Mouse (Mus musculus) lung, postnatal 0 days (tissue): ENCODE measurements at regions not wholly inside any gene's neighbourhood (a gene's known extent, or its start where the extent isn't known, plus 50 kb on each side); places are given as distances from the start of the nearest gene placed in this dataset.
"Not testable (repeated sequence)": the region's sequence is repeated elsewhere in the genome, so short reads cannot be mapped to it uniquely, and the experiment has no call there.

Experiments
- ATAC-seq: fragments of 200-750 bp; cut with Nextera tagmentation; 2 replicates; pipeline ENCODE4 v1.8.0; 2017; ENCODE audit warnings: moderate library complexity
- DNase-seq: peaks from one replicate; pipeline ENCODE4 v3.0.0-alpha.2; 2016; ENCODE audit warnings: low spot score
- H3K27ac ChIP-seq: fragments of 300-500 bp; sonication (generic); 2 replicates; pipeline ENCODE4 v1.5.1; 2014; ENCODE audit warnings: antibody characterized with exemption, mild to moderate bottlenecking, low read length, mixed read lengths
- H3K27me3 ChIP-seq: fragments of 300-500 bp; sonication (generic); replicated peaks from 2 replicates; pipeline ENCODE4 v1.6.1; 2014; ENCODE audit warnings: low read length, mixed read lengths; ENCODE audit not compliant: insufficient read depth
- H3K36me3 ChIP-seq: fragments of 300-500 bp; sonication (generic); 2 replicates; pipeline ENCODE4 v1.6.1; 2014; ENCODE audit warnings: low read length, mixed read lengths; ENCODE audit not compliant: insufficient read depth
- H3K4me1 ChIP-seq: fragments of 300-500 bp; sonication (generic); 2 replicates; pipeline ENCODE4 v1.6.1; 2014; ENCODE audit warnings: antibody characterized with exemption, low read depth, low read length, mixed read lengths; ENCODE audit not compliant: insufficient read depth
- H3K4me2 ChIP-seq: fragments of 300-500 bp; sonication (generic); replicated peaks from 2 replicates; pipeline ENCODE4 v1.6.1; 2014; ENCODE audit warnings: low read depth, mild to moderate bottlenecking, low read length, moderate library complexity, mixed read lengths
- H3K4me3 ChIP-seq: fragments of 300-500 bp; sonication (generic); 2 replicates; pipeline ENCODE4 v1.5.1; 2014; ENCODE audit warnings: low read depth, low read length
- H3K9ac ChIP-seq: fragments of 300-500 bp; sonication (generic); replicated peaks from 2 replicates; pipeline ENCODE4 v1.6.1; 2014; ENCODE audit warnings: low read depth, mild to moderate bottlenecking
- H3K9me3 ChIP-seq: fragments of 300-500 bp; sonication (generic); 2 replicates; pipeline ENCODE4 v1.6.1; 2016; ENCODE audit warnings: low read length, mixed read lengths
- CTCF ChIP-seq: IDR thresholded peaks from 2 replicates; pipeline ENCODE4 v1.5.1; 2016; ENCODE audit warnings: antibody characterized with exemption, mild to moderate bottlenecking
- EP300 ChIP-seq: IDR thresholded peaks from 2 replicates; pipeline ENCODE4 v1.6.1; 2016; ENCODE audit warnings: antibody characterized with exemption, mild to moderate bottlenecking, control low read depth
- WGBS: fragments of 180-500 bp; shearing (Covaris S2); extraction: QIAGEN DNeasy Blood & Tissue Kit; methylation state at CpG from one replicate; pipeline ENCODE4 v1.1.7; 2014; 5-methylcytosine and 5-hydroxymethylcytosine counted together

- WGBS: 73% methylated on average over 3 of the region's 3 CpGs
- no peak overlapping the region for H3K4me3 ChIP-seq
Observed at GRCm38 (mm10) chr6:12911610-12912009, 157.9 kb upstream of the Tmem106b start.

GRCm38 (mm10) chr6:12892929-12893328, 143.7 kb upstream of the Thsd7a start:
- H3K9me3 ChIP-seq: no peaks in the 10 kb centered on the region
- 66% methylated on average over 5 of the region's 5 CpGs for WGBS

More at GRCm38 (mm10) chr6:12911610-12912009, 157.9 kb upstream of the Tmem106b start:
- H3K9ac ChIP-seq: no peak overlapping the region
- no peaks in the 10 kb centered on the region for H3K9me3 ChIP-seq
- no peaks in the 10 kb centered on the region for H3K27me3 ChIP-seq
- ATAC-seq (no peak), DNase-seq (no peak)
- H3K36me3 ChIP-seq: no peaks in the 10 kb centered on the region
- H3K4me1 ChIP-seq: no peaks in the 10 kb centered on the region
- no peak overlapping the region for H3K4me2 ChIP-seq
- no peak for TF ChIP-seq CTCF
- TF ChIP-seq EP300: no peak
- no peak overlapping the region for H3K27ac ChIP-seq

GRCm38 (mm10) chr6:12876947-12877346, 127.7 kb upstream of the Thsd7a start:
- H3K9ac ChIP-seq, H3K4me2 ChIP-seq, DNase-seq, H3K27ac ChIP-seq, ATAC-seq, H3K4me3 ChIP-seq, H3K4me1 ChIP-seq, H3K36me3 ChIP-seq, H3K27me3 ChIP-seq, H3K9me3 ChIP-seq: not testable (repeated sequence)
- 61% methylated on average over 1 of the region's 1 CpGs for WGBS

More at GRCm38 (mm10) chr6:12892929-12893328, 143.7 kb upstream of the Thsd7a start:
- Histone ChIP-seq H3K36me3 (no peaks in the 10 kb centered on the region), H3K27ac (no peak overlapping the region), H3K4me3 (no peak overlapping the region), H3K9ac (no peak overlapping the region), H3K4me2 (no peak overlapping the region), H3K4me1 (no peaks in the 10 kb centered on the region), H3K27me3 (no peaks in the 10 kb centered on the region)
- ATAC-seq (no peak), DNase-seq (no peak)
- no peak for TF ChIP-seq EP300
- no peak for TF ChIP-seq CTCF

GRCm38 (mm10) chr6:12876366-12876765, 127.2 kb upstream of the Thsd7a start:
- 42% methylated on average over 4 of the region's 4 CpGs for WGBS
- TF ChIP-seq EP300: no peak
- TF ChIP-seq CTCF: no peak
- H3K9ac ChIP-seq: no peak overlapping the region
- H3K4me2 ChIP-seq: no peak overlapping the region
- ATAC-seq: no peak
- H3K27me3 ChIP-seq: no peaks in the 10 kb centered on the region
- no peak overlapping the region for H3K4me3 ChIP-seq
- H3K4me1 ChIP-seq: no peaks in the 10 kb centered on the region
- no peak overlapping the region for H3K27ac ChIP-seq
- H3K9me3 ChIP-seq: no peaks in the 10 kb centered on the region
- no peak for DNase-seq
- no peaks in the 10 kb centered on the region for H3K36me3 ChIP-seq

GRCm38 (mm10) chr6:12868251-12868650, 119.0 kb upstream of the Thsd7a start:
- H3K4me3 ChIP-seq: no peak overlapping the region
- no peaks in the 10 kb centered on the region for H3K4me1 ChIP-seq
- H3K27me3 ChIP-seq: no peaks in the 10 kb centered on the region
- DNase-seq: peak; percentile 45
- H3K36me3 ChIP-seq: no peaks in the 10 kb centered on the region
- no peak for TF ChIP-seq EP300
- no peak for TF ChIP-seq CTCF
- H3K9ac ChIP-seq: no peak overlapping the region
- H3K4me2 ChIP-seq: no peak overlapping the region
- H3K9me3 ChIP-seq: no peaks in the 10 kb centered on the region
- 48% methylated on average over 4 of the region's 4 CpGs for WGBS
- no peak overlapping the region for H3K27ac ChIP-seq
- ATAC-seq: no peak

- H3K4me2 ChIP-seq: no peak overlapping the region
- H3K36me3 ChIP-seq: no peaks in the 10 kb centered on the region
- DNase-seq: no peak
- H3K9me3 ChIP-seq: no peaks in the 10 kb centered on the region
- no peaks in the 10 kb centered on the region for H3K4me1 ChIP-seq
- TF ChIP-seq CTCF (no peak), EP300 (no peak)
- WGBS: 83% methylated on average over 1 of the region's 1 CpGs
- H3K27ac ChIP-seq: no peak overlapping the region
- H3K4me3 ChIP-seq: no peak overlapping the region
- no peak for ATAC-seq
- H3K9ac ChIP-seq: no peak overlapping the region
- H3K27me3 ChIP-seq: no peaks in the 10 kb centered on the region
Observed at GRCm38 (mm10) chr6:12852041-12852440, 102.8 kb upstream of the Thsd7a start.

GRCm38 (mm10) chr6:12835079-12835478, 85.9 kb upstream of the Thsd7a start:
- H3K27me3 ChIP-seq, H3K9me3 ChIP-seq, H3K4me2 ChIP-seq, ATAC-seq, DNase-seq, H3K4me1 ChIP-seq, H3K9ac ChIP-seq, H3K36me3 ChIP-seq, H3K27ac ChIP-seq, H3K4me3 ChIP-seq: not testable (repeated sequence)
- WGBS: 83% methylated on average over 3 of the region's 3 CpGs
